Mouse (Mus musculus): ENCODE data around the gene Lst1. TPM values are rescaled to one million over a fixed set of nuclear protein-coding genes. Genes with fewer than 3 reads are reported as not detected.
A peak's percentile ranks its signal among the peaks of the same experiment; 100 is the strongest.
"Not testable (repeated sequence)": the region's sequence is repeated elsewhere in the genome, so short reads cannot be mapped to it uniquely, and the experiment has no call there.

Gene Lst1
- 20.4 and 23.0 TPM in 2 replicates for polyA plus RNA-seq (2012; rRNA removed)

GRCm38 (mm10) chr17:35187959-35188610 is at the start of gene Lst1:
TSS of gene Lst1 (minus strand) at chr17:35188439.
- DNase-seq (ENCODE audit: low spot score), result no peak

DNA sequence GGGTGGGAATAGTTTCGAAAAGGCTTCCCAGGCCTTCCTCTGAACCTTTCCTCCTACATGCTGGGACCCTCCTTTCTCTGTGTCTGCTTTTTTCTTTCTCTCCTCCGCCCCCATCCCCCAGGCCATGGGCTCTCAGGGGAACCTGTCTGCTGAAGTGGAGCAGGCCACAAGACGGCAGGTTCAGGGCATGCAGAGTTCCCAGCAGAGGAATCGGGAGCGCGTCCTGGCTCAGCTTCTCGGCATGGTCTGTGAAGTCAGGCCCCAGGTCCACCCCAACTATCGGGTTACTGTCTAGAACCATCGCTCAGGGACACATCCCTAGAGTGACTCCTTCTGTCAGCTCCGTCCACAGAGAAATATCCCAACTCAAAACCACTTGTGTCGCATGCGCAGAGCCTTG is 49.3 kb upstream of the Lst1 start:
- DNase-seq (ENCODE audit: low spot score), result no peak

GRCm38 (mm10) chr17:35236996-35237395 is 48.8 kb upstream of the Lst1 start:
- no peak for DNase-seq (ENCODE audit: low spot score)

DNA sequence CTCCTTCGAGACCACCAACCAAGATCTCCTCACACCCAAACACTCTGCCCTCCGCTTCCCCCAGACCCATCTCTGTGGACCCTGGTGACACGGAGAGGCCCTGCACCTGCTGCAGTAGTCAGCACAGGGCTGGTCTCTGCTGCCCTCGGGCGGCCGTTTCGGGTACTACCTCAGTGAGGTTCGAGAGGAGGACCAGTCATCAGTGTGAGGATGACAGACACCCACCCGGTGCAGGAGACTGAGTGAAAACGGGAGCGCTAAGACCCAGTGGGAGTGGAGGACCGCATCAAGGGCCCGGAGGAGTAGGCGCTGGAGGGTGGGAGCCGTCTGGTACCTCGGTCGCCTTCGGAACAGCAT is 48.1 kb upstream of the Lst1 start:
- peak; percentile 97 for DNase-seq (ENCODE audit: low spot score)

GRCm38 (mm10) chr17:35235614-35236389 is 47.6 kb upstream of the Lst1 start, which contains the start of gene Nfkbil1:
TSS of gene Nfkbil1 (minus strand) at chr17:35235792.
- DNase-seq (ENCODE audit: low spot score), result peak; percentile 71

DNA sequence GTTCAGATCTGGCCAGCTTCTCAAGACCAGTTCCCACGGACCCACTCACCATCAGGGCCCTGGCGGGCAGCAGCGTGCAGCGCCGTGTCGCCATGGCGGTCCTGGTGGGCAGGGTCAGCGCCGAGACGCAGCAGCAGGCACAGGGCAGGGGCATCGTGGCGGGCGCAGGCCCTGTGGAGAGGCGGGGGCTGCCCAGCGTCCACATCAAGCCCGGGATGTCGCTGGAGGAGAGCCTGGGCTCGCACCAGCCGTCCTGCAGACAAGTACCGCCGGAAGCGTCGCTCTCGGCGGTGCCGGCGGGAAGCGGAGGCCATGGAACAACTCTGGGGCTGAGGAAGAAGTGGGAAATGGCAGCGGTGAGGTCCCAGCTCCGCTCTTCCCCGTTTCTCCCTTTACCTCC is 46.7 kb upstream of the Lst1 start:
- DNase-seq (ENCODE audit: low spot score), result peak; percentile 54

DNA sequence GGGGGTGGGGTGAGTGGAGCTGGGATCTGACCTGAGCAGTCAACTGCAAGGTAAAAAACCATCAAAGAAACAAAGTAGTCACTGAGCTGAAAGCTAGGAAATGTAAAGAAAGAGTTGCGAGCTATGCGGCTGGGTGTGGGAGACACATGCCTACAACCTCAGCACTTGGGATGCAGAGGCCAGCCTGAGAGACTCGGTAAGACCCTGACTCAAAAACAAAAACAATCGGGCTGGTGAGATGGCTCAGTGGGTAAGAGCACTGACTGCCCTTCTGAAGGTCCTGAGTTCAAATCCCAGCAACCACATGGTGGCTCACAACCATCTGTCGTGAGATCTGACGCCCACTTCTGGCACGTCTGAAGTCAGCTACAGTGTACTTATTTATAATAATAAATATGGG is 45.9 kb upstream of the Lst1 start:
- DNase-seq (ENCODE audit: low spot score), result not testable (repeated sequence)

DNA sequence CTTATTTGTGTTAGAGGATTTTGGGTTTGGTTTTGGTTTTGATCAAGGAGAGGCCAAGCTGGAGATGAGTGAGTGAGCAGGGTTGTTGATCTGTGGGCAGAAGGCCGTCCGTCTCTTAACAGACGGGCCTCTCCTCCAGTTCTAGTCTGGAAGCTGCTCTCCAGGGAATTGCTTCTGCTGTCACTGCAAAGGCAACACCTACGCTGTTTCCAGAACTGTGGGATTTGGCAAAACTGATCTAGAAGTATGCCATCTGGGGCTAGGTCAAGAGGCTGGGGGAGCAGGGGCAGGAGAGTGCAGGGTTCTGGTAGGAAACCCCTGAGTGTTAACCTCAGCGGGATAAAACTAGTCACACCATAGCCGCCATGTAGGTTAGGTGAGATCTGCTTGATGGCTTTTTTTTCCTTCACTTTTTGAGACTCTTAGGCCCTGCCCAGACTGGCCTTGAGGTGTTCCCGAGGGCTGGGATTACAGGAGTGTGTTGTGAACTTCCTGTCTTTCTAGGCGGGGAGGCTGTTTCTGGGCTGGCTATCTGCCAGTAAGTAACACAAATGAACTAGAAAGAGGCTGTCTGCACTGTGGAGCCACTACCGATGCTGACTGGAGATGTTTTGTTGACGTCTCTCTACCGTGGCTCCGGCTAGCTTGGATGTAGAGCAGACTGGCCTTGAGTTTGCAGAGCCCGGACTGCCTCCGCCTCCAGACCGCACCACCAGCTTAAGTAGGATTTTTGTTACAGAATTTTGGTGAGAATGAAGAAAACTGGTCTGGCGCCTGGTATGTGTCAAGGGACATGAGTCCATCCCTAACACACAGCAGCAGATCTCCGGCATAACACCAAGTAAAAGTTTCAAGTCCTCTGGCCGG is 45.1 kb upstream of the Lst1 start, which contains the start of gene Atp6v1g2:
Gene Atp6v1g2 (plus strand): TSS at position 547 of the 867 bp plus-strand sequence.
- no peak for DNase-seq (ENCODE audit: low spot score)

GRCm38 (mm10) chr17:35232659-35233058 is 44.4 kb upstream of the Lst1 start:
- no peak for DNase-seq (ENCODE audit: low spot score)

DNA sequence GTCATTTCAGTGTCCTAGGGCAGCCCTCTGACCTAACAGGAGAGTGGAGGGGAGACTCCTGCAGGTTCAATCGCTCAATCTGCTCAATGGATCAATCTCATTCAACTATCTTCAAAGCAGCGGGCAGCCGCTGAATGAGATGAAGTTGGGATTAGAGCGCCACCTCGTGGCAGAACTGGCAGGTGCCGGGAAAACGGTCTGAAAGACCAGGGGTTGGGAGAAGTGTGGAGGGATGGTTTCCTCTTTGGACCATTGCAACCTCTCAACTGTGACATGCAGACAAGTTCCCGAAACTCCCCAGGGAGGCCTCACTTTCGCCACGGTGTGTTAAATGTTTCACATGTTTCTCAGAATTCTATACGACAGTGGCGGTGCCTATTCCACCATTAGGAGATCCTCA is 43.8 kb upstream of the Lst1 start:
- DNase-seq (ENCODE audit: low spot score), result peak; percentile 69

- no peak for DNase-seq (ENCODE audit: low spot score)
Observed at GRCm38 (mm10) chr17:35231022-35231421, 42.8 kb upstream of the Lst1 start.

GRCm38 (mm10) chr17:35226561-35227046 is 38.4 kb upstream of the Lst1 start:
- no peak for DNase-seq (ENCODE audit: low spot score)

- no peak for DNase-seq (ENCODE audit: low spot score)
Observed at GRCm38 (mm10) chr17:35225456-35225855, 37.2 kb upstream of the Lst1 start.

- DNase-seq (ENCODE audit: low spot score), result no peak
Observed at GRCm38 (mm10) chr17:35224641-35225040, 36.4 kb upstream of the Lst1 start.

DNA sequence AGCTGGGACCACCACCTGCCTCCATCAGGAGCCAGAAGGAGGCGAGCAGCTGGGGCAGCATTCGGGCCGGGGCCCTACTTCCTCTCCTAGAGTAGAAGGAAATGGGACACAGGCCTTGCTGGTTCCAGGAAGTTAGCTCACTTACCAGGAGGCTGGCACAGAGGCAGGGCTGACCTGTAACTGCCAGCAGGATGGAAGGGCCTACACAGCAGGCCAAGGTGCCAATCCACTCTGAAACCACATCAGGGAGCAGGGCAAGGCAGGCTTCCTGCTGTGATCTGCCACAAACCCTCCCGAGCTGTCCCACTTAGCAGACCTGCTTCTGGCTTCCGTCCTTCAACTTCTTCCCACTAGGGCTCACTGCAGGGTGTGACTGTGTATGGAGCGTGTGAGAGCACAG is 34.1 kb upstream of the Lst1 start:
- DNase-seq (ENCODE audit: low spot score), result no peak

GRCm38 (mm10) chr17:35220156-35220952 is 32.1 kb upstream of the Lst1 start, which contains the start of gene Gm16181:
TSS of gene Gm16181 (plus strand) at chr17:35220834.
- no peak for DNase-seq (ENCODE audit: low spot score)

GRCm38 (mm10) chr17:35219601-35220041 is 31.4 kb upstream of the Lst1 start:
- no peak for DNase-seq (ENCODE audit: low spot score)

DNA sequence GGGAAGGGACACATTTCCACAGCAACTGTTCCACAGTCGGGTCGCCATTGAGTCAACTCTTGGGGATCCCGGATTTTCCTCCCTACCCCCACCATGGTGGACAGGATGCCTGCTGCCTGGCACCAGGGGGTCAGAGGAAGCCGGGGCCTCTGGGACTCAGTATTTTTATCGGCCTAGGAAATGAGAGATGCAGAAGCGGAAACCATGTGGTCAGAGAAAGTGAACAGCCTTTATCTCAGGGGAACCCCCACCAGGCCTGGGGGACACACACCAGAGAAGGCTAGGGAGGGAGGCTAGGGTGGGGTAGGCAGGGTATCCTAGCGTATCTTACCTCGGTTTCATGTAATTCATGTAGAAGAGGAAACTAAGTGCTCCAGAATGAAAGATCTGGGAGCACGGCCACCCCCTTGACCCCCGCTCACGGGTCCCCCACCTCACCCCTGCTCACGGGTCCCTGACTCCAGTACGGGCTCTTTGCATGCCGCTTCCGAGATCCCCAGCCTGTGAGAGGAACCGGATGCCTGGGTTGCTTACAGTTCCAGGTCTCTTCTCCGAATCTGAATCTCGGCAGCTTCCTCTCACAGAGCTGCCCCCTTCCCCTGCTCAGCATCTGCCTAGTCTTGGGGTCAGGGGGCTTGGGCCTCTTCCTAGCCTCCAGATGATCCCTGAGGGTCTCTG is 30.4 kb upstream of the Lst1 start:
- DNase-seq (ENCODE audit: low spot score), result no peak

GRCm38 (mm10) chr17:35213071-35213470 is 24.8 kb upstream of the Lst1 start:
- DNase-seq (ENCODE audit: low spot score), result no peak

- DNase-seq (ENCODE audit: low spot score), result no peak
Observed at GRCm38 (mm10) chr17:35210593-35210992, 22.4 kb upstream of the Lst1 start.

Data from urinary bladder, adult 2 months (tissue).